Mouse (Mus musculus) thymus, adult 2 months (tissue): ENCODE data around the gene Kifc3. TPM values are rescaled to one million over a fixed set of nuclear protein-coding genes. Genes with fewer than 3 reads are reported as not detected.
A peak's percentile ranks its signal among the peaks of the same experiment; 100 is the strongest.

Source experiments
- DNase-seq: peaks from one replicate; pipeline ENCODE4 v3.0.0; 2021
- H3K27ac ChIP-seq: fragments of 200-500 bp; 2 replicates; pipeline ENCODE4 v1.5.1; 2012; ENCODE audit warnings: low read length, control low read depth; ENCODE audit not compliant: control insufficient read depth, insufficient read depth
- H3K27me3 ChIP-seq: fragments of 200-500 bp; 2 replicates; pipeline ENCODE4 v1.6.1; 2012; ENCODE audit warnings: mild to moderate bottlenecking, low read length, moderate library complexity, mixed read lengths; ENCODE audit not compliant: control insufficient read depth, insufficient read depth
- H3K36me3 ChIP-seq: fragments of 200-500 bp; 2 replicates; pipeline ENCODE4 v1.6.1; 2012; ENCODE audit warnings: mild to moderate bottlenecking, low read length, moderate library complexity; ENCODE audit not compliant: control insufficient read depth, insufficient read depth
- H3K4me1 ChIP-seq: fragments of 200-500 bp; replicated peaks from 2 replicates; pipeline ENCODE4 v1.6.1; 2012; ENCODE audit warnings: low read length; ENCODE audit not compliant: control insufficient read depth, insufficient read depth
- H3K4me3 ChIP-seq: fragments of 200-500 bp; 2 replicates; pipeline ENCODE4 v1.5.1; 2012; ENCODE audit warnings: mild to moderate bottlenecking, low read length, control low read depth, moderate library complexity; ENCODE audit not compliant: control insufficient read depth, insufficient read depth
- CTCF ChIP-seq: fragments of 200-500 bp; IDR thresholded peaks from 2 replicates; pipeline ENCODE4 v1.5.1; 2012; ENCODE audit warnings: mild to moderate bottlenecking, control low read depth, low read length, moderate library complexity, borderline replicate concordance; ENCODE audit not compliant: control insufficient read depth, poor library complexity, insufficient read depth; ENCODE audit errors: extremely low read depth
- POLR2A ChIP-seq: fragments of 200-500 bp; IDR thresholded peaks from 2 replicates; pipeline ENCODE4 v1.6.1; 2012; ENCODE audit warnings: mild to moderate bottlenecking, low read length, control low read depth, moderate library complexity; ENCODE audit not compliant: control insufficient read depth, poor library complexity, insufficient read depth; ENCODE audit errors: extremely low read depth
- WGBS: fragments of 180-500 bp; shearing (Covaris S2); methylation state at CpG from one replicate; pipeline ENCODE4 v1.1.7; 2018; 5-methylcytosine and 5-hydroxymethylcytosine counted together
- polyA plus RNA-seq: library from polyadenylated mRNA; depleted of rRNA; stranded (reverse); fragments of >200 nt; gene quantifications from 2 replicates; pipeline ENCODE4 v1.2.3, GENCODE M21; 2012

Gene Kifc3
- polyA plus RNA-seq, 1 experiment: 19.1 TPM

DNA sequence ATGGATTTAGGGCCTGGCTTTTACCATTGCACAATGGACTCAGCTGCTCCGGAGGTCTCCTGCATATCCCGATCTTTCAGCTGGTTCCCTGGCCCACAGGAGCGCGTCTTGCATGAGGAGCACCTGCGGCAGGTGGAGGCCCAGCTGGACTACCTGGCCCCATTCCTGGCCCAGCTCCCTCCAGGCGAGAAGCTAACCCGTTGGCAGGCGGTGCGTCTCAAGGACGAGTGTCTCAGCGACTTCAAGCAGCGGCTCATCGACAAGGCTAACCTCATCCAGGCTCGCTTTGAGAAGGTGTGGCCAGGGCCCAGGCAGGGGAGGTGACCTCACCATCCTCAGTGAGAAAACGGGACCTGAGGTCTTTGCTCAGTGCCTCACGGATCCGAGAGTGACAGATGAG lies 126.5 kb downstream of the Kifc3 start:
- WGBS: 94% methylated on average over 17 of the region's 17 CpGs
- no peaks in the 10 kb centered on the region for H3K4me1 ChIP-seq
- no peak for TF ChIP-seq POLR2A
- no peak for TF ChIP-seq CTCF
- H3K4me3 ChIP-seq: no peak overlapping the region
- no peak for DNase-seq
- no peaks in the 10 kb centered on the region for H3K27me3 ChIP-seq
- no peaks in the 10 kb centered on the region for H3K36me3 ChIP-seq
- no peak overlapping the region for H3K27ac ChIP-seq

DNA sequence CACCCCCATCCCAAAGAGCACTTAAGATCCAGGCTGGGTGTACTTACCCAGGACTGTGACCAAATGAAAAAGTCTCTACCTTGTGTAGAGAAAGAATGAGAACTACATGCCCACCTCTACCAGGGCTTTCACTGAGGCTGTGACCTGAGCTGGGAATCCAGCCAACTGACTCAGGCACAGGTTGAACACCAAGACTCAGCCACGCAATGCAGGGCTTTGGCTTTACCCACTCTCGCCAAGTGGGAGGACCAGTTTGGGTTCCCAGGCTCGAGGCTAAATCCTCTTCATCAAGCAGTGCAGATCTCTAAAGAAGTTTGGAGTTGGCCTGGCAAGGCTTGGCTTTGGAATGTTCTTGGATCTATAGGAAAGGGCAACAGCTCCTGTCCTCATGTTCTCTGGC lies 127.1 kb downstream of the Kifc3 start:
- no peak for DNase-seq
- Histone ChIP-seq H3K36me3 (no peaks in the 10 kb centered on the region), H3K4me3 (no peak overlapping the region), H3K4me1 (no peaks in the 10 kb centered on the region), H3K27ac (no peak overlapping the region), H3K27me3 (no peaks in the 10 kb centered on the region)
- TF ChIP-seq POLR2A (no peak), CTCF (no peak)
- 81% methylated on average over 3 of the region's 3 CpGs for WGBS

DNA sequence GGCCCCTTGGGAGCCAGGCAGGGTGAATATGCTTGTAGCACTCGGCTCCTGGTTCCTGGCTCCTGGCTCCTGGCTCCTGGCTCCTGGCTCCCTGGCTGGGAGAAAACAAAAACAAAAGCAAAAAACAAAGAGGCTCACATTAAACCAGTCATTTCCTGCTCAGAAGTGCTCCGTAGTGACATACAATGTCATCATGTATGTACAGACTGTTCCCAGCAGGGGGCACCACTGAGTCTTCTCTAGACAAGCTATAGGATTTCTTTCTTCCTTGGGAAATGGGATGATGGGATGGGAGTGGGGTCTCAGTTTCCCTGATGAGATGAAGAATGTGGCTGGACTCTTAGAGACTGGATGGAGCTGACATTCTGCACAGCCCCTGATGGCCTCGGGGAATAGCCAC lies 135.0 kb downstream of the Kifc3 start:
- no peak overlapping the region for H3K4me3 ChIP-seq
- H3K27ac ChIP-seq: no peak overlapping the region
- H3K27me3 ChIP-seq: no peaks in the 10 kb centered on the region
- DNase-seq: peak; percentile 78
- no peak for TF ChIP-seq POLR2A
- TF ChIP-seq CTCF: no peak
- no peaks in the 10 kb centered on the region for H3K36me3 ChIP-seq
- WGBS: 56% methylated on average over 3 of the region's 3 CpGs
- peaks cover 3% of the 10 kb centered on the region for H3K4me1 ChIP-seq

DNA sequence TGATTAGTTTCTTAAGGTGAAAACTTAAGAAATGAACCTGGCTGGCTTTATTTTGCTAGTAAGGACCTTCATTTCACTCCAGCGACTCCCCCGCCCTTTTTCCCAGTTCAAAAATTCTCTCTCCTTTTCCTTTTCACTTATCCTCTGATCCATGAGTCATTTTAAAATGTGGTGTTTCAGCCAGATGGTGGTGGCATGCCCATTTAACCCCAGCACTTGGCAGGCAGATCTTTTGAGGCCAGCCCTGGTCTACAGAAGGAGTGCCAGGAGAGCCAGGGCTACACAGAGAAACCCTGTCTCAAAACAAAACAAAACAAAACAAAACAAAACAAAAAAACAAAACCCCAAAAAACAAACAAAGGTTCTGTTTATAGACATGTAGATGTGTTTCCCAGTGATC lies 138.1 kb downstream of the Kifc3 start:
- no peak for DNase-seq
- Histone ChIP-seq H3K36me3 (no peaks in the 10 kb centered on the region), H3K27me3 (no peaks in the 10 kb centered on the region), H3K4me3 (no peak overlapping the region), H3K4me1 (peaks cover 3% of the 10 kb centered on the region), H3K27ac (no peak overlapping the region)
- 93% methylated on average over 2 of the region's 2 CpGs for whole genome bisulfite sequencing
- TF ChIP-seq CTCF: no peak
- TF ChIP-seq POLR2A: no peak

DNA sequence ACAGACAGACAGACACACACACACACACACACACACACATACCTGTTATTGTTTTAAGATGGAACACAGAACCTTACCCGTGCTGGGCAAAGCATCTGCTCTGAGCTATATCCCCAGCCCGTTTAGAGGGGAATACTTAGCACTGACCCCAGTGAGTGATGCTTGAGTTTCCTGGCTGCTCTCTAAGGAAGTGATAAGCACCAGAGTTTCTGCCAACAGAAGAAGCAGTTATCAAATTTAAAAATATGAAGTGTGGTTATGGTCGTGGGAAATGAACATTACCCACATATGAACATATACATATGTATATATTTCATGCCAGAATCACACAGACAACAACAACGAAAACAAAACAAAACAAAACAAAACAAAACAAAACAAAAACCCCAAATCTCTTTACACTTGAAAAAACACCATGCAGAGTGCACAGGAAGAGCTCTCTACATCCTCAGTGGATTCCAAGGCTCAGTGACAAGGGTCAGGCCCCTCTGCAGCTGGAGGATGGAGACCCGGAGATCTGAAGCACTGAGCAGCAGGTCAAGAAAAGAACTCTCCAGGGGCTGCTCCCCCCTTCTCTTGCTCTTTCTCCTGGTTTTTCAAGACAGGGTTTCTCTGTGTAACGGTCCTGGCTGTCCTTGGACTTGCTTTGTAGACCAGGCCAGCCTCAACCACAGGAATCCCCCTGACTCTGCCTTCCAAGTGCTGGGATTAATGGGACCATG lies 142.6 kb downstream of the Kifc3 start:
- H3K27me3 ChIP-seq: no peaks in the 10 kb centered on the region
- peaks cover 17% of the 10 kb centered on the region for H3K4me1 ChIP-seq
- no peaks in the 10 kb centered on the region for H3K36me3 ChIP-seq
- H3K4me3 ChIP-seq: no peak overlapping the region
- no peak for DNase-seq
- WGBS: 43% methylated on average over 6 of the region's 6 CpGs
- no peak overlapping the region for H3K27ac ChIP-seq
- no peak for TF ChIP-seq POLR2A
- TF ChIP-seq CTCF: no peak

DNA sequence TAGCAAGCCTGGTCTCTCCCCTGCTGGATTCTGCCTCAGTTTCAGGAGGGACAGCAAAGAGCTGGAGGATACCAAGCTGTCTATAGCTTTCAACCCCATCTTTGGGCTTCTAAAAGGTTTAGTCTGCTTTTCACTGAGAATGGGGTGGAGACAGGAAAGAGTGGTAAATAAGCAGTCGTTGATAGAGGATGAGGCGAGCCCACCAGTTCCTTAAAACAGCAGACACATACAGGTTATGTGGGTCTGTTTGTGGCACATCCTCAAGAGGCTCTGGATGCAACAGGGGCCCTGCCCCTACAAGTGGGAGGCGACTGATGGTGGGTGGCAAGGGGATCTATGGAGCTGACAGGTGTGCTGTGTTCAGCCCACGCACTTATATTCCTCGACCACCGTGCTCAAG lies 144.0 kb downstream of the Kifc3 start:
- no peaks in the 10 kb centered on the region for H3K36me3 ChIP-seq
- TF ChIP-seq POLR2A: no peak
- TF ChIP-seq CTCF: no peak
- H3K27ac ChIP-seq: no peak overlapping the region
- DNase-seq: no peak
- H3K4me3 ChIP-seq: no peak overlapping the region
- WGBS: 8% methylated on average over 6 of the region's 6 CpGs
- no peaks in the 10 kb centered on the region for H3K27me3 ChIP-seq
- H3K4me1 ChIP-seq: peaks cover 17% of the 10 kb centered on the region

DNA sequence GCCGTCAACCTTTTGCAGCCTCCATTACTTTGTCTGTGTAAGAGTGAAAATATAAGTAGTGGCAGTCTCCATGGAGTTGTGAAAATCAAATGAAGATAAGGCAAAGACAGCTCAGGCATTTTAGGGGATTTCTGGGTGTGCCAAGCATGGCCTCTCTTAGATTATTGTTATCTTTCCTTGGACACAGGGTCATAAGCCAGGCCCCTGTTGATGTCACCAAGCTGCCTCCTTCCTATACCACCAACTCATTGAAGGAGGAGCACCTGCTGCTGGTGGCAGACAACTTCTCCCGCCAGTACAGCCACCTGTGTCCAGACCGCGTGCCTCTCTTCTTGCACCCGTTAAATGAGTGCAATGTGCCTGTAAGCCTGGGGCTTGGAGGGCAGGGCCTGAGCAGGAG lies 146.2 kb downstream of the Kifc3 start:
- Histone ChIP-seq H3K27ac (no peak overlapping the region), H3K27me3 (no peaks in the 10 kb centered on the region), H3K4me3 (no peak overlapping the region), H3K36me3 (no peaks in the 10 kb centered on the region), H3K4me1 (peaks cover 17% of the 10 kb centered on the region)
- DNase-seq: no peak
- TF ChIP-seq CTCF (no peak), POLR2A (no peak)
- 21% methylated on average over 5 of the region's 5 CpGs for WGBS
